Mouse (Mus musculus) liver, embryonic 16.5 days (tissue): ENCODE data around the gene Rprd1b. TPM values are rescaled to one million over a fixed set of nuclear protein-coding genes. Genes with fewer than 3 reads are reported as not detected.
A peak's percentile ranks its signal among the peaks of the same experiment; 100 is the strongest.

Experiments used
- ATAC-seq: fragments of 200-750 bp; cut with Nextera tagmentation; 2 replicates; pipeline ENCODE4 v1.8.0; 2017; ENCODE audit warnings: low read depth, mild to moderate bottlenecking, moderate number of reproducible peaks, moderate library complexity
- H3K27ac ChIP-seq: fragments of 300-500 bp; sonication (generic); 2 replicates; pipeline ENCODE4 v1.5.1; 2014; ENCODE audit warnings: mild to moderate bottlenecking, low read length
- H3K27me3 ChIP-seq: fragments of 300-500 bp; sonication (generic); 2 replicates; pipeline ENCODE4 v1.6.1; 2014; ENCODE audit warnings: low read depth, low read length, mixed read lengths; ENCODE audit not compliant: control insufficient read depth, insufficient read depth
- H3K36me3 ChIP-seq: fragments of 300-500 bp; sonication (generic); 2 replicates; pipeline ENCODE4 v1.6.1; 2014; ENCODE audit warnings: mild to moderate bottlenecking; ENCODE audit not compliant: control insufficient read depth, insufficient read depth
- H3K4me1 ChIP-seq: fragments of 300-500 bp; sonication (generic); 2 replicates; pipeline ENCODE4 v1.6.1; 2014; ENCODE audit warnings: low read depth, low read length, mixed read lengths; ENCODE audit not compliant: control insufficient read depth
- H3K4me2 ChIP-seq: fragments of 300-500 bp; sonication (generic); 2 replicates; pipeline ENCODE4 v1.6.1; 2014; ENCODE audit warnings: low read depth, low read length, mixed read lengths
- H3K4me3 ChIP-seq: fragments of 300-500 bp; sonication (generic); 2 replicates; pipeline ENCODE4 v1.5.1; 2014; ENCODE audit warnings: low read depth, mild to moderate bottlenecking, low read length
- H3K9ac ChIP-seq: fragments of 300-500 bp; sonication (generic); 2 replicates; pipeline ENCODE4 v1.6.1; 2014; ENCODE audit warnings: low read depth, low read length
- H3K9me3 ChIP-seq: fragments of 300-500 bp; sonication (generic); replicated peaks from 2 replicates; pipeline ENCODE4 v1.6.1; 2016; ENCODE audit warnings: low read length; ENCODE audit not compliant: control insufficient read depth
- WGBS: fragments of 180-500 bp; shearing (Covaris S2); extraction: QIAGEN DNeasy Blood & Tissue Kit; methylation state at CpG from one replicate; pipeline ENCODE4 v1.1.7; 2014; ENCODE audit not compliant: insufficient replicate concordance; 5-methylcytosine and 5-hydroxymethylcytosine counted together
- polyA plus RNA-seq: library from polyadenylated mRNA; unstranded; fragments of >200 nt; fragmentation: Nextera tagmentation; extraction: Ambion mirVana; gene quantifications from 2 replicates; pipeline ENCODE4 v1.2.1, GENCODE M21; 2015

Gene Rprd1b
- polyA plus RNA-seq, 1 experiment from 2014 or later = 25.1 TPM

- 0 out of 2 replicates have a peak, but pooled peaks have one; percentile 10 for ATAC-seq
- WGBS = 67% methylated on average over 7 of the region's 7 CpGs
- Histone ChIP-seq H3K27ac (no peak overlapping the region), H3K4me2 (no peak overlapping the region), H3K9ac (no peak overlapping the region), H3K36me3 (no peaks in the 10 kb centered on the region), H3K9me3 (peaks cover 2% of the 10 kb centered on the region; the same call in 1 of the 2 replicates), H3K4me1 (peaks cover 34% of the 10 kb centered on the region), H3K4me3 (no peak overlapping the region), H3K27me3 (no peaks in the 10 kb centered on the region)
Measured at GRCm38 (mm10) chr2:158155101-158155500, 126.8 kb downstream of the Rprd1b start.

- Histone ChIP-seq H3K36me3 (no peaks in the 10 kb centered on the region), H3K9ac (no peak overlapping the region), H3K9me3 (peaks cover 2% of the 10 kb centered on the region; the same call in 1 of the 2 replicates), H3K27me3 (no peaks in the 10 kb centered on the region), H3K4me3 (no peak overlapping the region), H3K27ac (peak overlapping the region; percentile 48), H3K4me1 (peaks cover 39% of the 10 kb centered on the region), H3K4me2 (no peak overlapping the region)
- peak; percentile 20; the same call in 1 of the 2 replicates for ATAC-seq
- 20% methylated on average over 2 of the region's 2 CpGs for WGBS
Measured at GRCm38 (mm10) chr2:158155615-158156014, 127.3 kb downstream of the Rprd1b start.

GRCm38 (mm10) chr2:158156487-158156886 lies 128.2 kb downstream of the Rprd1b start:
- 48% methylated on average over 9 of the region's 9 CpGs for WGBS

DNA sequence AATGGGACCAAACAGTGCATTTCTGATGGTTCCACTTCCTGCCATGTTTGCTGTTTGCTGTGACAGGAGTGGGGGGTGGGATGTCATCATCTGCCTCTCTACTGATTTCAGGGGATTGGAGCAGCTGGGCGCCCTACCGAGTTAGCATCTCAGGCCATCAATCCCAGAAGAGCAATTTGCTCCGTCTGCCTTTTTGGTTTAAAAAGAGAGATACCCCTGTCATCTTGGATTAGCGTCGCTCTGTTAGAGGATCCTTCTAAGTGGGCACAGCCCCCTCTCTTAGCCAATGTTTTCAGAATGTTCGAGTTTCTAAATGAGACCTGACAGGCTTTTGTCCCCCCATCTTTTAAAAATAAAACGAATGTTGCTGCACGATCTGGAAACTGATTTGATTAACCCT lies 129.4 kb downstream of the Rprd1b start:
- Histone ChIP-seq H3K27me3 (no peaks in the 10 kb centered on the region), H3K4me1 (peaks cover 39% of the 10 kb centered on the region), H3K27ac (no peak overlapping the region), H3K9me3 (no peaks in the 10 kb centered on the region), H3K9ac (no peak overlapping the region), H3K4me3 (no peak overlapping the region), H3K4me2 (no peak overlapping the region), H3K36me3 (no peaks in the 10 kb centered on the region)
- no peak for ATAC-seq
- 79% methylated on average over 8 of the region's 8 CpGs for WGBS

More at GRCm38 (mm10) chr2:158156487-158156886, 128.2 kb downstream of the Rprd1b start:
- Histone ChIP-seq H3K4me2 (no peak overlapping the region), H3K4me3 (no peak overlapping the region), H3K36me3 (no peaks in the 10 kb centered on the region), H3K27ac (0 out of 2 replicates have a peak overlapping the region, but pooled peaks have one; percentile 8), H3K4me1 (peaks cover 42% of the 10 kb centered on the region), H3K9me3 (no peaks in the 10 kb centered on the region), H3K27me3 (no peaks in the 10 kb centered on the region), H3K9ac (no peak overlapping the region)
- ATAC-seq = no peak

- ATAC-seq = peak; percentile 35
- Histone ChIP-seq H3K4me3 (peak overlapping the region; percentile 23; the same call in 1 of the 2 replicates), H3K4me2 (peak overlapping the region; percentile 50), H3K27me3 (no peaks in the 10 kb centered on the region), H3K4me1 (peaks cover 23% of the 10 kb centered on the region), H3K9ac (peak overlapping the region; percentile 36), H3K9me3 (no peaks in the 10 kb centered on the region), H3K27ac (peak overlapping the region; percentile 50; the same call in 1 of the 2 replicates), H3K36me3 (no peaks in the 10 kb centered on the region)
- 16% methylated on average over 7 of the region's 7 CpGs for WGBS
Measured at GRCm38 (mm10) chr2:158159376-158160235, 131.3 kb downstream of the Rprd1b start.

DNA sequence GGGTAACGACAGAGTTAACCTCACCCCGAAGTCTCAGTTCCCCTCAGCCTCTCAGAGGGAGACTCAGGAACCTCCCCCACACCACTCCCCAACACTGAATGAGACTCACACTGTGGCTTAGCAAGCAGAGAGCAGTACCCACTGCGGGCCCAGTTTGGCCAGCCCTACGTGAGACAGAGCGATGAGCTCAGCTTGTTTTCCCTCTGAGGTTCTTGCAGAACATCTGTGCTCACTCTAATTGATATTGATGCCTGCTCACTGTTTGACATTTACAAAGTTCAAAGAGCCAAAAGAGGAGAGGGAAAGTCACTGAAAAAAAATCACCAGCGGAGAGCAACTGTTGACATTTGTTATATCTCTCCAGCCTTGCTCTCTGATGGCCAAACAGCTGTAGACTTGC lies 133.5 kb downstream of the Rprd1b start:
- Histone ChIP-seq H3K4me1 (peaks cover 20% of the 10 kb centered on the region), H3K4me2 (no peak overlapping the region), H3K27ac (no peak overlapping the region), H3K9me3 (no peaks in the 10 kb centered on the region), H3K36me3 (no peaks in the 10 kb centered on the region), H3K9ac (no peak overlapping the region), H3K4me3 (no peak overlapping the region), H3K27me3 (no peaks in the 10 kb centered on the region)
- peak; percentile 42 for ATAC-seq
- 61% methylated on average over 6 of the region's 6 CpGs for WGBS

- no peak overlapping the region for H3K27ac ChIP-seq
- no peak overlapping the region for H3K4me3 ChIP-seq
- no peak overlapping the region for H3K9ac ChIP-seq
- no peaks in the 10 kb centered on the region for H3K36me3 ChIP-seq
- no peak overlapping the region for H3K4me2 ChIP-seq
- peaks cover 20% of the 10 kb centered on the region for H3K4me1 ChIP-seq
- ATAC-seq = no peak
- H3K9me3 ChIP-seq = no peaks in the 10 kb centered on the region
- no peaks in the 10 kb centered on the region for H3K27me3 ChIP-seq
- 32% methylated on average over 6 of the region's 6 CpGs for WGBS
Measured at GRCm38 (mm10) chr2:158163034-158163433, 134.7 kb downstream of the Rprd1b start.

GRCm38 (mm10) chr2:158165776-158166175 lies 137.5 kb downstream of the Rprd1b start:
- H3K27ac ChIP-seq = no peak overlapping the region
- peaks cover 7% of the 10 kb centered on the region; the same call in 1 of the 2 replicates for H3K4me1 ChIP-seq
- no peak for ATAC-seq

DNA sequence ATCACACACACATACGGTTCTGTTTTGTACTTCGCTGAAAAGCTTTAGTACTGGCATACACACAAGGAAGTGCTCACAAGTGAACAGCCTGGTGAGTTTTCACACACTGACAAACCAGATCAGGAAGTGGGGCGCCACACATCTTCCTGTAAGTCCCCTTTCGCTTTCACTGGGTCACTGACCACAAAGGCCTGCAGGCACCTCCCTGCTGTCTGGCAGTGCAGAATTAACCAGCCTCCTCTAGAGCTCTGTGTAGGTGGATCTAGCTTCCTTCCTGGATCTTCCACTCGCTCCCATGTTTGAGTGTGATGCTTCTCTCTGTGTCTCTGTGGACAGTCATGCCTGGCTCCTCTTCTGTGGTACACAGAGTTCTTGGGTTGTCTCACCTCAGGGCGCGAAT lies 138.3 kb downstream of the Rprd1b start:
- ATAC-seq = no peak; the same call in 1 of the 2 replicates
- no peak overlapping the region for H3K9ac ChIP-seq
- peaks cover 4% of the 10 kb centered on the region; the same call in 1 of the 2 replicates for H3K4me1 ChIP-seq
- H3K4me2 ChIP-seq = no peak overlapping the region
- WGBS = 23% methylated on average over 7 of the region's 7 CpGs
- H3K4me3 ChIP-seq = no peak overlapping the region
- H3K9me3 ChIP-seq = no peaks in the 10 kb centered on the region
- no peaks in the 10 kb centered on the region for H3K36me3 ChIP-seq
- 0 out of 2 replicates have a peak overlapping the region, but pooled peaks have one; percentile 25 for H3K27ac ChIP-seq
- H3K27me3 ChIP-seq = no peaks in the 10 kb centered on the region

More at GRCm38 (mm10) chr2:158165776-158166175, 137.5 kb downstream of the Rprd1b start:
- H3K27me3 ChIP-seq = no peaks in the 10 kb centered on the region
- H3K36me3 ChIP-seq = no peaks in the 10 kb centered on the region
- no peak overlapping the region for H3K9ac ChIP-seq
- H3K4me3 ChIP-seq = no peak overlapping the region
- WGBS = 66% methylated on average over 4 of the region's 4 CpGs
- H3K4me2 ChIP-seq = no peak overlapping the region
- no peaks in the 10 kb centered on the region for H3K9me3 ChIP-seq
